Mouse (Mus musculus): ENCODE results near the gene Phb. TPM values are rescaled to one million over a fixed set of nuclear protein-coding genes. Genes with fewer than 3 reads are reported as not detected.

The Phb gene
- polyA plus RNA-seq, 1 experiment, result 255 TPM

DNA sequence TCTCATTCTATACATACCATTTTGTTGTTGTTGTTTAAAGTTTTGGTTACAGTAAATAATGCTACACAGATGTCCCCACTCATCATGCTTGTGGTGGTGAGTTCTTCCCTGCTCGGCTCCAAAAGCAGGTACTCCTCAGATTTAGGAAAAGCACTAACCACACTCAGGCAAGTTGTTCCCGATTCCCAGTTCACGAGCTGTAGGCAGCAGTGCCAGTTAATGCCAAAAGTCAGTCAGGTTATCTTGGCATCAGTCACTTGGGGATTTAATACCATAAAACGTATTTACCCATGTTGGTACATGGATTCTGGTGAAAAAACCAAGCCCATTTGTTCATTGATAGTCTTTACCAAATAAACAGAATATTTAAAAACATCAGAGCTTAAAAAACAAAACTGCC, 59.4 kb downstream of the Phb start:
- no peaks in the 10 kb centered on the region for H3K27me3 ChIP-seq (ENCODE audit: control insufficient read depth, insufficient read depth, low read length, poor library complexity, severe bottlenecking)
- H3K27ac ChIP-seq (ENCODE audit: insufficient read depth, low read length), result no peak overlapping the region
- peaks cover 1% of the 10 kb centered on the region for H3K4me1 ChIP-seq (ENCODE audit: control insufficient read depth, insufficient read depth, low read length)
- no peaks in the 10 kb centered on the region for H3K9me3 ChIP-seq (replicated peaks; ENCODE audit: control insufficient read depth, insufficient read depth, low read length, poor library complexity, severe bottlenecking)
- no peak overlapping the region for H3K9ac ChIP-seq (ENCODE audit: low read depth, poor library complexity, severe bottlenecking)
- H3K4me3 ChIP-seq (ENCODE audit: low read depth, low read length), result no peak overlapping the region
- no peaks in the 10 kb centered on the region for H3K36me3 ChIP-seq (ENCODE audit: control insufficient read depth, insufficient read depth, low read length, poor library complexity, severe bottlenecking)
- TF ChIP-seq EP300 (IDR thresholded peaks at IDR 0.05; ENCODE audit: insufficient read depth, low read depth, low read length) (no peak), POLR2A (IDR thresholded peaks at IDR 0.05; ENCODE audit: insufficient read depth, low read length) (no peak), CTCF (IDR thresholded peaks at IDR 0.05; ENCODE audit: low read depth, low read length) (no peak)

- no peaks in the 10 kb centered on the region for H3K9me3 ChIP-seq (replicated peaks; ENCODE audit: control insufficient read depth, insufficient read depth, low read length, poor library complexity, severe bottlenecking)
- H3K27me3 ChIP-seq (ENCODE audit: control insufficient read depth, insufficient read depth, low read length, poor library complexity, severe bottlenecking), result no peaks in the 10 kb centered on the region
- TF ChIP-seq POLR2A (IDR thresholded peaks at IDR 0.05; ENCODE audit: insufficient read depth, low read length) (no peak), CTCF (IDR thresholded peaks at IDR 0.05; ENCODE audit: low read depth, low read length) (no peak), EP300 (IDR thresholded peaks at IDR 0.05; ENCODE audit: insufficient read depth, low read depth, low read length) (no peak)
- H3K4me1 ChIP-seq (ENCODE audit: control insufficient read depth, insufficient read depth, low read length), result peaks cover 1% of the 10 kb centered on the region
- H3K9ac ChIP-seq (ENCODE audit: low read depth, poor library complexity, severe bottlenecking), result no peak overlapping the region
- no peak overlapping the region for H3K4me3 ChIP-seq (ENCODE audit: low read depth, low read length)
- no peaks in the 10 kb centered on the region for H3K36me3 ChIP-seq (ENCODE audit: control insufficient read depth, insufficient read depth, low read length, poor library complexity, severe bottlenecking)
- H3K27ac ChIP-seq (ENCODE audit: insufficient read depth, low read length), result no peak overlapping the region
Observed at GRCm38 (mm10) chr11:95727947-95728346, 61.2 kb downstream of the Phb start.

DNA sequence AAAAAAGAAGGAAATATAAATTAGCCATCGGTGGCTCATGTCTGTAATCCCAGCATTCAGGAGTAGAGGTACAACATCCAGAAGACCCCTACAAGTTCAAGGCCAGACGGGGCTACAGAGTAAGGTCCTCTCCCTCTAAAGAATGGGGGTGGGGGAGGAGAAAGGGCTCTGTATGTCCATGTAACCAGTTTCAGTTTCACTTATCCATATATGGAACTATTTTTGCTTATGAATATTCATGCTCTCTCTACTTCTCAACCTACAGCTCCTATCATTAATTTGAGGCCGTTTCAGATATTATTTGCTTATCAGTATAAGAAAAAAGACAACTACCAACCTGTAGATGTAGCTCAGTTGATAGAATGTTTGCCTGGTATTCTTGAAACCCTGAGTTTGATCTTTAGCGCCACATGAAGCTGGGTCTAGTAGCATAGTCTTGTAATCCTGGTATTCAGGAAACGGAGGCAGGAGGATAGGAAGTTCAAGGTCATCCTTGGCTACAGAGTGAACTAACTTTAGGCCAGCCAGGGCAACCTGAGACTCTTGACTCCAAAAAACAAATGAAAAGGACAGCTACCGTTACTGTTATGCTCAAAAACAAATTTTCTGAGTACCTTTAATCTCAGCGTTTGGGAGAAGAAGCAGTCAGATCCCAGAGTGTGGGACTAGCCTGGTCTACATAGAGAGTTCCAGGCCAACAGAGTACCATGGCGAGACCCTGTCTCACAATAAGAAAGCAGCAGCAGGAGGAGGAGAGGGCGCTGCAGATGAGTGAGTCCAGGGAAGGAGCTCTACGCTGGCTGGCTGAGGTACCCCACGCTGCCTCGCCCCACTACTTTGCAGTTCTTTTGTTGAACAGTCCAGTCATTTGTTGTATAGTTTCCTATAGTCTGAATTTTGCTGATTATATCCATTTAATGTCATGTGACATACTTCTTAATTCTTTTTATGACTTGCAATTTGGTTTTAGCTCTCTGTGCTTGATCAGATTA, 62.5 kb downstream of the Phb start:
- H3K9me3 ChIP-seq (replicated peaks; ENCODE audit: control insufficient read depth, insufficient read depth, low read length, poor library complexity, severe bottlenecking), result no peaks in the 10 kb centered on the region
- no peak overlapping the region for H3K4me3 ChIP-seq (ENCODE audit: low read depth, low read length)
- no peak for TF ChIP-seq POLR2A (IDR thresholded peaks at IDR 0.05; ENCODE audit: insufficient read depth, low read length)
- TF ChIP-seq EP300 (IDR thresholded peaks at IDR 0.05; ENCODE audit: insufficient read depth, low read depth, low read length), result no peak
- TF ChIP-seq CTCF (IDR thresholded peaks at IDR 0.05; ENCODE audit: low read depth, low read length), result no peak
- H3K9ac ChIP-seq (ENCODE audit: low read depth, poor library complexity, severe bottlenecking), result no peak overlapping the region
- H3K27me3 ChIP-seq (ENCODE audit: control insufficient read depth, insufficient read depth, low read length, poor library complexity, severe bottlenecking), result no peaks in the 10 kb centered on the region
- peaks cover 1% of the 10 kb centered on the region for H3K4me1 ChIP-seq (ENCODE audit: control insufficient read depth, insufficient read depth, low read length)
- H3K27ac ChIP-seq (ENCODE audit: insufficient read depth, low read length), result no peak overlapping the region
- H3K36me3 ChIP-seq (ENCODE audit: control insufficient read depth, insufficient read depth, low read length, poor library complexity, severe bottlenecking), result no peaks in the 10 kb centered on the region

Other genes starting within 250 kb of the Phb start
- gene Nxph3, start 152.4 kb upstream of the Phb start, polyA plus RNA-seq (2011; ENCODE audit: insufficient read depth, insufficient read length, low read depth, missing spikeins), result 0.75 and 0.85 TPM in 2 replicates
- 2.0 and 2.2 TPM in 2 replicates for gene Ngfr, start 79.2 kb upstream of the Phb start, polyA plus RNA-seq (2011; ENCODE audit: insufficient read depth, insufficient read length, low read depth, missing spikeins)
- 41.4 TPM in 2 replicates for gene Zfp652, start 45.7 kb downstream of the Phb start, polyA plus RNA-seq (2011; ENCODE audit: insufficient read depth, insufficient read length, low read depth, missing spikeins)
- gene B130006D01Rik, start 56.6 kb downstream of the Phb start, polyA plus RNA-seq (2011; ENCODE audit: insufficient read depth, insufficient read length, low read depth, missing spikeins), result 2.3 and 3.9 TPM in 2 replicates
- 5.8 and 6.5 TPM in 2 replicates for gene Phospho1, start 157.5 kb downstream of the Phb start, polyA plus RNA-seq (2011; ENCODE audit: insufficient read depth, insufficient read length, low read depth, missing spikeins)
- 7.9 and 9.4 TPM in 2 replicates for gene Gngt2, start 170.3 kb downstream of the Phb start, polyA plus RNA-seq (2011; ENCODE audit: insufficient read depth, insufficient read length, low read depth, missing spikeins)
- 1.1 and 1.3 TPM in 2 replicates for gene Abi3, start 175.5 kb downstream of the Phb start, polyA plus RNA-seq (2011; ENCODE audit: insufficient read depth, insufficient read length, low read depth, missing spikeins)
- 3.1 and 4.5 TPM in 2 replicates for gene B4galnt2, start 247.9 kb downstream of the Phb start, polyA plus RNA-seq (2011; ENCODE audit: insufficient read depth, insufficient read length, low read depth, missing spikeins)

Measured in ES-Bruce4 (cell line).